Mouse (Mus musculus) lung, embryonic 15.5 days (tissue): ENCODE results near the gene Tspan31. TPM values are rescaled to one million over a fixed set of nuclear protein-coding genes. Genes with fewer than 3 reads are reported as not detected.

Experiments used
- ATAC-seq: fragments of 200-750 bp; cut with Nextera tagmentation; 2 replicates; pipeline ENCODE4 v1.8.0; 2017; ENCODE audit warnings: moderate number of reproducible peaks, borderline replicate concordance; ENCODE audit not compliant: low FRiP score, low TSS enrichment; ENCODE audit errors: extremely low read depth
- H3K27ac ChIP-seq: fragments of 300-500 bp; sonication (generic); 2 replicates; pipeline ENCODE4 v1.5.1; 2015; ENCODE audit warnings: moderate library complexity, mild to moderate bottlenecking, inconsistent platforms
- H3K27me3 ChIP-seq: fragments of 300-500 bp; sonication (generic); 2 replicates; pipeline ENCODE4 v1.6.1; 2015; ENCODE audit warnings: inconsistent platforms
- H3K36me3 ChIP-seq: fragments of 300-500 bp; sonication (generic); 2 replicates; pipeline ENCODE4 v1.6.1; 2015; ENCODE audit warnings: inconsistent platforms
- H3K4me1 ChIP-seq: fragments of 300-500 bp; sonication (generic); 2 replicates; pipeline ENCODE4 v1.6.1; 2015; ENCODE audit warnings: inconsistent platforms
- H3K4me2 ChIP-seq: fragments of 300-500 bp; sonication (generic); 2 replicates; pipeline ENCODE4 v1.6.1; 2015; ENCODE audit warnings: inconsistent platforms, mild to moderate bottlenecking, moderate library complexity
- H3K4me3 ChIP-seq: fragments of 300-500 bp; sonication (generic); 2 replicates; pipeline ENCODE4 v1.5.1; 2015; ENCODE audit warnings: mild to moderate bottlenecking, inconsistent platforms
- H3K9ac ChIP-seq: fragments of 300-500 bp; sonication (generic); 2 replicates; pipeline ENCODE4 v1.6.1; 2015; ENCODE audit warnings: inconsistent platforms
- H3K9me3 ChIP-seq: fragments of 300-500 bp; sonication (generic); 2 replicates; pipeline ENCODE4 v1.6.1; 2016; ENCODE audit warnings: inconsistent platforms
- WGBS: fragments of 180-500 bp; shearing (Covaris S2); methylation state at CpG from one replicate; pipeline ENCODE4 v1.1.7; 2015; 5-methylcytosine and 5-hydroxymethylcytosine counted together
- polyA plus RNA-seq: library from polyadenylated mRNA; unstranded; fragments of >200 nt; fragmentation: Nextera tagmentation; extraction: Ambion mirVana; gene quantifications from 2 replicates; pipeline ENCODE4 v1.2.1, GENCODE M21; 2015

The Tspan31 gene
- polyA plus RNA-seq, 1 experiment from 2014 or later = 175 TPM

DNA sequence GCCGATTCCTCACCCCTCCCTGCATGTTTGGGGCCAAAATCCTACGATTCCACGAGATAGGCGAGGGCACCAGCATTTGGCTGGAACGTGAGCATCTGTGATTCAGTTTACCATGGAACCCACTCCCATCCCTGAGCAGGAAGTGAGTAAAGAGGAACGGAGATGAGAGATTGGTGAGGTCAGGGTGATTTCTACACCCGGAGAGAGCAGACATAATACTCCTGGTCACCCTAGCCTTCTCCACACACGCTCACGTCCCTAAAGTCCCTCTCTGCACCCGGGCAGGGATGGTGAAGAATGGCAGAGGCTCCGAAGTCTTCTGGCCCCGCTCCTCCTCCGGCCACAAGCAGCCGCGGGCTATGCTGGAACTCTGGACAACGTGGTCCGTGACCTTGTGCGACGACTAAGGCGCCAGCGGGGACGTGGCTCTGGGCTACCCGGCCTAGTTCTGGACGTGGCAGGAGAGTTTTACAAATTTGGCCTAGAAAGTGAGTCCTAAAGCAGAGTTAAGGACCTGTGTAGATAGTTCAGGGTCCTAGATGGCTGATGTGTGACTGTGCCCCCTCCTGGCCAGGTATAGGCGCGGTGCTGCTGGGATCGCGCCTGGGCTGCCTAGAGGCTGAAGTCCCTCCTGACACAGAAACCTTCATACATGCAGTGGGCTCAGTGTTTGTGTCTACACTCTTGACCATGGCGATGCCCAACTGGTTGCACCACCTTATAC, 20.5 kb downstream of the Tspan31 start:
- peak overlapping the region; percentile 20 for H3K4me3 ChIP-seq
- 0 out of 2 replicates have a peak, but pooled peaks have one; percentile 37 for ATAC-seq
- 2% methylated on average over 29 of the region's 29 CpGs for WGBS
- no peaks in the 10 kb centered on the region for H3K9me3 ChIP-seq
- no peak overlapping the region for H3K27ac ChIP-seq
- H3K36me3 ChIP-seq = peaks cover 7% of the 10 kb centered on the region; the same call in 1 of the 2 replicates
- H3K4me1 ChIP-seq = peaks cover 17% of the 10 kb centered on the region
- H3K9ac ChIP-seq = no peak overlapping the region
- H3K4me2 ChIP-seq = peak overlapping the region; percentile 44
- peaks cover 54% of the 10 kb centered on the region for H3K27me3 ChIP-seq

DNA sequence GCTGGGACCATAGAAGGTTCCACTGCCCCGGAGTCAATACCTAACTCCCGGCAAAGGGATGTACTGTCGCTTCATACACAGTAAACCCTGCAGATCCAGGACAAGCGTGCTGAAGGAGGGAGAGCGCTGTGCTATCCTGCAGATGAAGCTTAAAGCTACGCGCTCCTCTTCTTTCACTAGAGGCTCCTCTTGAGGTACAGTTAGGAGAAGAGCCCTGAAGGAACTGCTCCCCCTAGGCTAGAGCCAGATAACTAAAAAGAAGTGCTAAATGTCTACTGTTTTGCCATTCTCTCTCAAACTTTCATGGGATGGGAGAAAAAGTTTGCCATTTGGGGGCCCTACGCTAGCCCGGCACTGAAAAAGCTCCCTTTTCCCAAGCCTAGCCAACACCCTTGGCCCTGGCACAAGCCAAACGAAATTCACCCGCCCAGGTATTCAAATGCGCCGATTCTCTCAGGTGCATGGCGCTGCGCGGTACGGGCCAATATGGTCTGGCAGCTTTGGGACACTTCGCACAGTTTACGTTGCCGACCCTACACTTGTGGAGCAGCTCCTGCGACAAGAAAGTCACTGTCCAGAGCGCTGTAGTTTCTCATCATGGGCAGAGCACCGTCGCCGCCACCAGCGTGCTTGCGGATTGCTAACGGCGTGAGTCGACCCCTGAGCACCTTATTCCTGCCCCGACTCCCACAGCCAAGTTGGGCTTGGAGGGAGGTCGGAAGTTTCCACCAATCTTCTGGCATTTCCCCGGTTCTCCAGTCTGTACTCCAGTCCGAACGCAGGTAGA, 21.3 kb downstream of the Tspan31 start:
- ATAC-seq = no peak
- no peak overlapping the region for H3K9ac ChIP-seq
- H3K27ac ChIP-seq = no peak overlapping the region
- H3K36me3 ChIP-seq = peaks cover 7% of the 10 kb centered on the region; the same call in 1 of the 2 replicates
- peaks cover 54% of the 10 kb centered on the region for H3K27me3 ChIP-seq
- H3K4me1 ChIP-seq = peaks cover 17% of the 10 kb centered on the region
- WGBS = 4% methylated on average over 35 of the region's 35 CpGs
- H3K4me3 ChIP-seq = peak overlapping the region; percentile 20; the same call in 1 of the 2 replicates
- H3K9me3 ChIP-seq = no peaks in the 10 kb centered on the region
- H3K4me2 ChIP-seq = peak overlapping the region; percentile 44

DNA sequence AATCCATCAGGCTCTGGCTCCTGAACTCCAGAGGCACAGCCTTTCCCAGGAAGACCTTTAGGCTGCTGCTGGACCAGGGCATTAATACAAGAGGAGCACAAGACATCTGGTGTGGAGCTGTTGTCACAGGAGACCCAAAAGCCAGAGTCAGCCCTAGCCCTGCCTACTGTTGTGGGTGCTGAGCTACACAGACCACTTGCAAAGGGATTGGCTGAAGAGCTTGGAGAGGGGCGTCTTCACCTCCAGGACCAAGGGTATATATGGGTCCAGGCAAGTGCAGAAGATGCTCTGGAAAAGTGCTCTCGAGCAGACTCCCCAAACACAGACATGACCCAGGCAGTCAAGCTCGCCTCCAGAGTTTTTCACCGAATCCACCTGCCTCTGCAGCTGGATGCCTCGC, 22.1 kb downstream of the Tspan31 start, which contains the start of gene Cyp27b1:
Cyp27b1 (plus strand) TSS at position 297 of the 400 bp plus-strand sequence.
- WGBS = 41% methylated on average over 5 of the region's 5 CpGs
- no peak within 1 kb of the TSS for H3K27ac ChIP-seq
- ATAC-seq = no peak
- peak within 1 kb of the TSS; percentile 20; the same call in 1 of the 2 replicates for H3K4me3 ChIP-seq
- no peak within 1 kb of the TSS for H3K9ac ChIP-seq
- peaks cover 19% of the 10 kb centered on the region for H3K4me1 ChIP-seq
- peak within 1 kb of the TSS; percentile 44 for H3K4me2 ChIP-seq
- H3K27me3 ChIP-seq = peaks cover 54% of the 10 kb centered on the region
- H3K36me3 ChIP-seq = peaks cover 7% of the 10 kb centered on the region; the same call in 1 of the 2 replicates
- no peaks in the 10 kb centered on the region for H3K9me3 ChIP-seq

DNA sequence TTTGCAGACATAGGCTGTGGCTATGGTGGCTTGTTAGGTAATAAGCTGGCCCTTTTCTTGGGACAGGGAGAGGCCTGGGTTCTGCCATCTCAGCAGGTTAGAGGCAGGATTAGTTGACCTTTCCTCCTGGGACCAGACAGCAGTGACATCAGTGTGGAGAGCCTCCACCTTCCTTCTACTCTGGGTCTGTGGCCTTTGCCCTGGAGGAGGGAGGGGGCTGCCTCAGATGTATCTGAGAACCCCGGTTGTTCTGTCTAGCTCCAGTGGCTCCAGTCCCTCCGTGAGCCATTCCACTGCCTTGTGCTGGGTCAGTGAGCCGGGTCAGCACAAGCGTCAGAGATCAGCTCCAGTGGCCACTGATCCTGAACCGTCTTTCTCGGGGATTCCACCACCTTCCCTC, 26.9 kb downstream of the Tspan31 start:
- H3K27me3 ChIP-seq = peaks cover 11% of the 10 kb centered on the region
- peaks cover 13% of the 10 kb centered on the region for H3K4me1 ChIP-seq
- H3K4me2 ChIP-seq = peak overlapping the region; percentile 97; the same call in 1 of the 2 replicates
- 84% methylated on average over 6 of the region's 6 CpGs for WGBS
- H3K36me3 ChIP-seq = peaks cover 7% of the 10 kb centered on the region; the same call in 1 of the 2 replicates
- peak overlapping the region; percentile 82; the same call in 1 of the 2 replicates for H3K4me3 ChIP-seq
- ATAC-seq = no peak
- H3K27ac ChIP-seq = no peak overlapping the region
- no peak overlapping the region for H3K9ac ChIP-seq
- no peaks in the 10 kb centered on the region for H3K9me3 ChIP-seq

DNA sequence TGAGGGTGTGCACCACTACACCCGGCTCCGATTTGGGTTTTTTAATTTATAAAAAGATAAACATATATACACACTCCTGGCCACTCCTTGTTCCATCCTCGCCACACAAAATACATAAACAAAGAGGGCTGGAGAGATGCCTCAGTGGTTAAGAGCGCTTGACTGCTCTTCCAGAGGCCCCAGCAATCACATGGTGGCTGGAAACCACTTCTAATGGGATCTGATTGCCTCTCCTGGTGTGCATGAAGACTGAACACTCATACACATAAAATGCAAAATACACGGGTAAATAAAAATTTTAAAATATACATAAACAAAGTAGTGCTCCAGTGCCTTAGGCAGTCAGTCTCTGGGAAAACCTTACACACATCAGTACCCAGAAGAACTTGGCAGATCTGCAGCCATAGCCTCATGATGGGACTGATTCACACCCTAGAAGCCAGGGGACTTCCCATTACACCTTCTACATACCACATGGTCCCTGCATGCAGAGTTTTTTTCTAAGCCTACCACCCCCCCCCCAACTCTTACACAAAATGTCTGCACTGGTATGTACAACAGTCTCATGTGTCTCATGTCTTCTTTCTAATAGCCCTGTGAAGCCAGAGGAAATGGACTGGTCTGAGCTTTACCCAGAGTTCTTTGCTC, 27.5 kb downstream of the Tspan31 start:
- peak overlapping the region; percentile 97 for H3K4me2 ChIP-seq
- no peak for ATAC-seq
- H3K4me1 ChIP-seq = peaks cover 13% of the 10 kb centered on the region
- 11% methylated on average over 5 of the region's 5 CpGs for WGBS
- peak overlapping the region; percentile 82 for H3K4me3 ChIP-seq
- H3K9me3 ChIP-seq = no peaks in the 10 kb centered on the region
- H3K36me3 ChIP-seq = peaks cover 7% of the 10 kb centered on the region; the same call in 1 of the 2 replicates
- H3K27ac ChIP-seq = peak overlapping the region; percentile 81
- peak overlapping the region; percentile 62 for H3K9ac ChIP-seq
- H3K27me3 ChIP-seq = peaks cover 5% of the 10 kb centered on the region

DNA sequence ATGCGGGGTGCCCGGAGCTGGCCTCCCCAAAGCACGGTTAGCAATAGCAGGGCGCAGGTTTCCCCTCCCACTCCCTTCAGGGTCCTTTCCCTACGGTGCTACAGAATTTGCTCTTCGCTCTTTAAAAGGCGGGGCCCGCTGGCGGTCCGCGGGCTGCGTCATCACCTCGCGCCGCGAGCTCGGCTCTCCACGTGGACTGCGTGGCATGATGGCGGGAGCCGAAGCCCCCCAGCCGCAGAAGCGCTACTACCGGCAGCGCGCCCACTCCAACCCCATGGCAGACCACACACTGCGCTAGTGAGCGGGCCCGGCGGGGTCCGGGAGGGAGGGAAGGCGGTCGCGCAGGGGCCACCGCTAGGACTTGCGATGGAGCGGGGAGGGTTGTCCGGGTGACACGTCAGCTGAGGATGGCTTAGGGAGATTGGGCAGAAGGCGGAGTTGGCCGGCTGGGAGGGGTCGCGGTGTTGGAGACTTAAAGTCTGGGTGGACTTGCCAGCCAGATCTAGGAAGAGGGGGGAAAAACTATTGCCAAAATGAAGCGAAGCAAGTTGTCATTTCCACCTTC, 28.2 kb downstream of the Tspan31 start:
- Histone ChIP-seq H3K27me3 (no peaks in the 10 kb centered on the region; the same call in 1 of the 2 replicates), H3K4me3 (peak overlapping the region; percentile 82), H3K36me3 (peaks cover 6% of the 10 kb centered on the region; the same call in 1 of the 2 replicates), H3K4me2 (peak overlapping the region; percentile 97), H3K9me3 (no peaks in the 10 kb centered on the region), H3K9ac (peak overlapping the region; percentile 62), H3K4me1 (peaks cover 13% of the 10 kb centered on the region), H3K27ac (peak overlapping the region; percentile 81)
- peak; percentile 88 for ATAC-seq
- WGBS = under 1% methylated on average over 44 of the region's 44 CpGs

DNA sequence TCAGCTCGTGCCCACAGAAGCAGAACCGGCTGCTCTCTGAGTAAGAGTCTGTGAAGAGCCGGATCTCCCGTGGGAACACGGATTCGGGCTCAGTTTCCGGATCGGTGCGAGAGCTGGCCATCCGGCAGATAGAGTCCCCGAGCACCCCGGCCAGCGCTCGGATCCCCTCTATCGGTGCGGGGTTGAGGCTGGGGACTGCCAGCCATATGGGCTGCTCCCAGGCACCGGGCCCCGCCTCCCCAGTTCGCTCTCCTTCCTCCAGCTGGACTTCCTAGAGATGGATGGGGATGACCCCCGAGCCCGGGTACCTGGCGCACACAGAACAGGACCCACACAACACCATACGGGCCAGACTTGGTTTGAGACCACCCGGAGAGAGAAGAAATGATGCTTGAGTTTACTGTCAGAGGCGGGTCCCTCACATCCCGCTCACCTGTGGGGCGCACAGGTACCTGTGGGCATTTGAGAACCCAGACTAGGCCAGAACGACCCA, 28.7 kb downstream of the Tspan31 start, which contains the start of the genes Mettl1 and Eef1akmt3:
Mettl1 (plus strand) TSS at position 141 of the 493 bp plus-strand sequence.
Eef1akmt3 (minus strand) TSS at position 240 of the 493 bp plus-strand sequence.
- Histone ChIP-seq H3K36me3 (peaks cover 4% of the 10 kb centered on the region; the same call in 1 of the 2 replicates), H3K9me3 (no peaks in the 10 kb centered on the region), H3K4me1 (peaks cover 13% of the 10 kb centered on the region), H3K27ac (peak within 1 kb of the TSS; percentile 81), H3K9ac (peak within 1 kb of the TSS; percentile 62), H3K27me3 (no peaks in the 10 kb centered on the region), H3K4me3 (peak within 1 kb of the TSS; percentile 82), H3K4me2 (peak within 1 kb of the TSS; percentile 97)
- under 1% methylated on average over 28 of the region's 28 CpGs for WGBS
- ATAC-seq = peak; percentile 69

DNA sequence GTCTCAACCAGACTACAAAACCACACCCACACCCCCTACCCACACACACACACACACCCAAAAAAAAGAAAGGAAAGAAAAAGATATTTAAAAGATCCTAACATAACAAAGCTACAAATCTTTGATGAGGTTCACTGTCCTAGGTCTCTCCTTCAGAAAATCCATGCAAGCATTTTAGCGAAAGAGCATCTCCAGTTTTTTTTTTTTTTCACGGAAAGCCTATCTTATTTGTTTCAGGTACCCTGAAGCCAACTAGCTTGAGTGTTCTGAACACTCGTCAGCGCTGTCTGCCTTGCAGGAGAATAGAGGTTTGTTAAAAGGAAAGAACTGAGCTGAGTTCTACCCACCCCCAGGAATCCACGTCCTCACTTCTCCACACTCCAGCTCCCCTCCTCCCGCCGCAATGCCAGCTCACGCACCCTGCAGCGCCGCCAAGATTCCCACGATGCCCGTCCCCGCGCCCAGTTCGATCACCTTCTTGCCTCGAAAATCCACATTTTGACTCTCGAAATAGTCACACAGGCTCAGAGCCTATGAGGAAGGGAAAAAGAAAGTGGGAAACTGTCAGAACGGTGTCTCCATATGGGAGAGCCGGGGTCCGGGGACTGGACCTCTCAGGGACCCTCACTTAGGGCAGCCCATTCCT, 29.4 kb downstream of the Tspan31 start:
- 1% methylated on average over 20 of the region's 20 CpGs for WGBS
- H3K27me3 ChIP-seq = no peaks in the 10 kb centered on the region
- H3K27ac ChIP-seq = 0 out of 2 replicates have a peak overlapping the region, but pooled peaks have one; percentile 81
- no peak for ATAC-seq
- H3K9ac ChIP-seq = peak overlapping the region; percentile 62
- H3K4me3 ChIP-seq = peak overlapping the region; percentile 82
- peaks cover 13% of the 10 kb centered on the region for H3K4me1 ChIP-seq
- no peaks in the 10 kb centered on the region for H3K9me3 ChIP-seq
- peaks cover 4% of the 10 kb centered on the region; the same call in 1 of the 2 replicates for H3K36me3 ChIP-seq
- peak overlapping the region; percentile 97 for H3K4me2 ChIP-seq

DNA sequence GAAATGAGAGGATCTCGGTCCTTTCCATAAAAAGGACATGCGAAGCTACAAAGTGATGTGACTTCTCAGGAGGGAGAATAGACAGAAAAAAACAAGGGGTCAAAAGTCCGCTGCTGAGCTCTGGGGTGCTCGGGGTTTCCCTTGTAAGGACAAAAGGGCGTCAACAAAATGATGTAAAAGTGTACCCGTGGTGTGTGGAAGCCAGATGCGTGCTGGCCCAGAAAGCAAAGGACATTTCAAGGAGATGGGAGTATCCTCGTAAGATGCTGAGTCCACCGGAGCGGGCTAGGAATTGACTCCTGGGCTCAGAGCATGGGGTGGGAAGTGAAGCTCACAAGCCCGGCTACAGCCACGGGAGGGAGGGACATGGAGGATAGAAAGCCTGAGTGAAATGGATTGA, 32.4 kb downstream of the Tspan31 start:
- Histone ChIP-seq H3K4me3 (no peak overlapping the region), H3K27me3 (no peaks in the 10 kb centered on the region), H3K36me3 (no peaks in the 10 kb centered on the region), H3K4me2 (no peak overlapping the region), H3K9me3 (no peaks in the 10 kb centered on the region), H3K4me1 (peaks cover 8% of the 10 kb centered on the region), H3K9ac (no peak overlapping the region), H3K27ac (no peak overlapping the region)
- no peak for ATAC-seq
- WGBS = 72% methylated on average over 12 of the region's 12 CpGs

DNA sequence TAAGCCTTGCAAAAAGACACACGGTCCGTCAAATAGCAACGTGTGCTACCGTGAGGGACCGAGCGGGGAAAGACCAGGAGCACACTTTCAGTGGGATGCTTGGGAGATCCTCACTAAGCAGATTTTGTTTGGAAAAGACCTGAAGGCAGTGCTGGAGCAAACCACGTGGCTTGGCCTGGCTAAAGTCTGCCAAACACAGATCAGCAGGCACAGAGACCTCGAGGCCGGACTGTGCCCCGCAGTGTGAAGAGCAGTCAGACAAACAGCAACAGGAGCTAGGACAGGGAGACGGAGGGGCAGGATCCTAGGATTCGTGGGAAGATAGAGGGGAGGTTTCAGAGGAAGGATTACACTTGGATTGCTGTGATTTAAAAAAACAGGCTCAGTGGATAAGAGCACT, 33.8 kb downstream of the Tspan31 start:
- Histone ChIP-seq H3K4me1 (0 out of 2 replicates have a peak, but pooled peaks cover 3% of the 10 kb centered on the region), H3K36me3 (no peaks in the 10 kb centered on the region), H3K4me2 (no peak overlapping the region), H3K4me3 (no peak overlapping the region), H3K9ac (no peak overlapping the region), H3K27me3 (no peaks in the 10 kb centered on the region), H3K27ac (no peak overlapping the region), H3K9me3 (no peaks in the 10 kb centered on the region)
- no peak for ATAC-seq
- 74% methylated on average over 12 of the region's 12 CpGs for WGBS
